Mouse (Mus musculus) kidney, adult 2 months (tissue): ENCODE results near the gene Acly.

Experiments used
- CTCF ChIP-seq: fragments of 200-500 bp; conservative IDR thresholded peaks from 2 replicates; pipeline ENCODE4 v1.5.1; 2011; ENCODE audit warnings: low read depth, mild to moderate bottlenecking, control low read depth, low read length, moderate library complexity, mixed read lengths; ENCODE audit not compliant: insufficient read depth, insufficient read length
- POLR2A ChIP-seq: fragments of 200-500 bp; IDR thresholded peaks from one replicate; pipeline ENCODE4 v1.6.1; 2011; ENCODE audit warnings: low read depth, low read length, control low read depth

- no peak for TF ChIP-seq POLR2A
- TF ChIP-seq CTCF: no peak
Measured at GRCm38 (mm10) chr11:100524987-100525630, 2.7 kb downstream of the Acly start.
